Mouse (Mus musculus) lung, postnatal 0 days (tissue): ENCODE measurements around the gene Tmem62.
"Not testable (repeated sequence)": the region's sequence is repeated elsewhere in the genome, so short reads cannot be mapped to it uniquely, and the experiment has no call there.

Experiments
- CTCF ChIP-seq: IDR thresholded peaks from 2 replicates; pipeline ENCODE4 v1.5.1; 2016; ENCODE audit warnings: antibody characterized with exemption, mild to moderate bottlenecking
- EP300 ChIP-seq: IDR thresholded peaks from 2 replicates; pipeline ENCODE4 v1.6.1; 2016; ENCODE audit warnings: antibody characterized with exemption, mild to moderate bottlenecking, control low read depth

GRCm38 (mm10) chr2:120972257-120972656 is 4.6 kb upstream of the Tmem62 start:
- not testable (repeated sequence) for TF ChIP-seq CTCF, EP300
